Mouse (Mus musculus) liver, adult 10 weeks (tissue): ENCODE measurements around the gene Synj2bp. TPM values are rescaled to one million over a fixed set of nuclear protein-coding genes. Genes with fewer than 3 reads are reported as not detected.

ENCODE experiments used
- polyA plus RNA-seq: library from polyadenylated mRNA; stranded (reverse); fragments of 350-450 nt; fragmentation: Illumina TruSeq; extraction: RNeasy Lipid Tissue Mini Kit (QIAGEN cat#74804); gene quantifications from one replicate; pipeline ENCODE4 v1.2.3, GENCODE M21; 2014; ENCODE audit warnings: low read depth, low replicate concordance

The Synj2bp gene
- polyA plus RNA-seq: 142 TPM

GRCm38 (mm10) chr12:81532316-81533028 lies at the start of gene Synj2bp, which contains the start of gene Gm20498:
TSS of gene Synj2bp (minus strand) at chr12:81532911.
TSS of gene Gm20498 (minus strand) at chr12:81532905.

GRCm38 (mm10) chr12:81568374-81568773 lies 35.7 kb upstream of the Synj2bp start, which contains the start of gene Adam21:
TSS of gene Adam21 (minus strand) at chr12:81568474.

GRCm38 (mm10) chr12:81484727-81485191 lies 48.0 kb downstream of the Synj2bp start, which contains the start of gene Cox16:
TSS of gene Cox16 (minus strand) at chr12:81485127.

Other genes with a start within 250 kb of the Synj2bp start
- gene Slc8a3, start 199.7 kb downstream of the Synj2bp start, polyA plus RNA-seq: not detected
- gene Gm4787, start 153.4 kb downstream of the Synj2bp start, polyA plus RNA-seq: 0.69 TPM
- gene Adam4, start 111.0 kb downstream of the Synj2bp start, polyA plus RNA-seq: 0.74 TPM
- 251 TPM for gene Cox16, start 47.8 kb downstream of the Synj2bp start, polyA plus RNA-seq
- 3.4 TPM for gene Gm20498, start within 50 bp of the Synj2bp start, polyA plus RNA-seq
- 0.16 TPM for gene Adam21, start 35.6 kb upstream of the Synj2bp start, polyA plus RNA-seq
- 43.8 TPM for gene Med6, start 62.1 kb upstream of the Synj2bp start, polyA plus RNA-seq
- gene Ttc9, start 98.3 kb upstream of the Synj2bp start, polyA plus RNA-seq: not detected
- not detected for gene Map3k9, start 248.3 kb upstream of the Synj2bp start, polyA plus RNA-seq